Mouse (Mus musculus) midbrain, embryonic 14.5 days (tissue): ENCODE measurements around the gene Tmem39b. TPM values are rescaled to one million over a fixed set of nuclear protein-coding genes. Genes with fewer than 3 reads are reported as not detected.
"Not testable (repeated sequence)": the region's sequence is repeated elsewhere in the genome, so short reads cannot be mapped to it uniquely, and the experiment has no call there.

Experiments used
- ATAC-seq: fragments of 200-750 bp; cut with Nextera tagmentation; 2 replicates; pipeline ENCODE4 v1.8.0; 2017; ENCODE audit warnings: moderate number of reproducible peaks, moderate library complexity; ENCODE audit not compliant: low FRiP score, low TSS enrichment
- DNase-seq: peaks from one replicate; pipeline ENCODE4 v3.0.0-alpha.2; 2015
- H3K27ac ChIP-seq: fragments of 300-500 bp; sonication (generic); replicated peaks from 2 replicates; pipeline ENCODE4 v1.5.1; 2014; ENCODE audit warnings: mild to moderate bottlenecking, low read depth, low read length, moderate library complexity
- H3K27me3 ChIP-seq: fragments of 300-500 bp; sonication (generic); 2 replicates; pipeline ENCODE4 v1.6.1; 2014; ENCODE audit warnings: low read length, control low read depth, mixed read lengths; ENCODE audit not compliant: control insufficient read depth, insufficient read depth
- H3K36me3 ChIP-seq: fragments of 300-500 bp; sonication (generic); 2 replicates; pipeline ENCODE4 v1.6.1; 2014; ENCODE audit warnings: low read length, control low read depth; ENCODE audit not compliant: control insufficient read depth, insufficient read depth
- H3K4me1 ChIP-seq: fragments of 300-500 bp; sonication (generic); 2 replicates; pipeline ENCODE4 v1.6.1; 2014; ENCODE audit warnings: mild to moderate bottlenecking, antibody characterized with exemption, low read length, control low read depth; ENCODE audit not compliant: control insufficient read depth, insufficient read depth
- H3K4me2 ChIP-seq: fragments of 300-500 bp; sonication (generic); 2 replicates; pipeline ENCODE4 v1.6.1; 2014; ENCODE audit warnings: mild to moderate bottlenecking, low read length, moderate library complexity
- H3K4me3 ChIP-seq: fragments of 300-500 bp; sonication (generic); replicated peaks from 2 replicates; pipeline ENCODE4 v1.5.1; 2014; ENCODE audit warnings: low read depth, low read length
- H3K9ac ChIP-seq: fragments of 300-500 bp; sonication (generic); replicated peaks from 2 replicates; pipeline ENCODE4 v1.6.1; 2014; ENCODE audit warnings: mild to moderate bottlenecking, low read length, moderate library complexity
- H3K9me3 ChIP-seq: fragments of 300-500 bp; sonication (generic); 2 replicates; pipeline ENCODE4 v1.6.1; 2016; ENCODE audit warnings: low read length, control low read depth, mixed read lengths; ENCODE audit not compliant: control insufficient read depth
- WGBS: fragments of 180-500 bp; shearing (Covaris S2); extraction: QIAGEN DNeasy Blood & Tissue Kit; methylation state at CpG from one replicate; pipeline ENCODE4 v1.1.7; 2014; 5-methylcytosine and 5-hydroxymethylcytosine counted together
- polyA plus RNA-seq: library from polyadenylated mRNA; unstranded; fragments of >200 nt; fragmentation: Nextera tagmentation; extraction: Ambion mirVana; gene quantifications from 2 replicates; pipeline ENCODE4 v1.2.1, GENCODE M21; 2014

The Tmem39b gene
- polyA plus RNA-seq, 1 experiment from 2014 or later, result 43.5 TPM

- not testable (repeated sequence) for H3K9me3 ChIP-seq, H3K9ac ChIP-seq, ATAC-seq, DNase-seq, H3K27me3 ChIP-seq, H3K4me3 ChIP-seq, H3K4me2 ChIP-seq
- Histone ChIP-seq H3K36me3 (peaks cover 26% of the 10 kb centered on the region), H3K4me1 (peaks cover 26% of the 10 kb centered on the region), H3K27ac (peak overlapping the region; percentile 54)
- WGBS, result 93% methylated on average over 6 of the region's 6 CpGs
Measured at GRCm38 (mm10) chr4:129700661-129701060, 4.0 kb upstream of the Tmem39b start.

GRCm38 (mm10) chr4:129700216-129700615 is 3.6 kb upstream of the Tmem39b start:
- DNase-seq (no peak), ATAC-seq (no peak)
- Histone ChIP-seq H3K9me3 (no peaks in the 10 kb centered on the region), H3K9ac (no peak overlapping the region), H3K27ac (no peak overlapping the region), H3K4me1 (peaks cover 31% of the 10 kb centered on the region), H3K27me3 (no peaks in the 10 kb centered on the region), H3K36me3 (peaks cover 22% of the 10 kb centered on the region), H3K4me3 (no peak overlapping the region), H3K4me2 (no peak overlapping the region)
- 89% methylated on average over 1 of the region's 1 CpGs for WGBS

GRCm38 (mm10) chr4:129697191-129697590 is 553 bp upstream of the Tmem39b start:
- ATAC-seq, result no peak

GRCm38 (mm10) chr4:129695815-129696157 is 852 bp downstream of the Tmem39b start:
- WGBS, result 25% methylated on average over 6 of the region's 6 CpGs
- H3K4me2 ChIP-seq, result peak overlapping the region; percentile 65
- peak overlapping the region; percentile 73 for H3K9ac ChIP-seq
- DNase-seq, result no peak
- ATAC-seq, result no peak
- H3K36me3 ChIP-seq, result peaks cover 33% of the 10 kb centered on the region
- H3K9me3 ChIP-seq, result no peaks in the 10 kb centered on the region
- H3K27me3 ChIP-seq, result no peaks in the 10 kb centered on the region
- peak overlapping the region; percentile 98 for H3K27ac ChIP-seq
- H3K4me3 ChIP-seq, result peak overlapping the region; percentile 65
- H3K4me1 ChIP-seq, result peaks cover 15% of the 10 kb centered on the region

More at GRCm38 (mm10) chr4:129697191-129697590, 553 bp upstream of the Tmem39b start:
- Histone ChIP-seq H3K4me3 (peak overlapping the region; percentile 65), H3K9ac (peak overlapping the region; percentile 73), H3K9me3 (no peaks in the 10 kb centered on the region), H3K27ac (peak overlapping the region; percentile 98), H3K27me3 (no peaks in the 10 kb centered on the region), H3K36me3 (peaks cover 21% of the 10 kb centered on the region), H3K4me1 (peaks cover 22% of the 10 kb centered on the region), H3K4me2 (peak overlapping the region; percentile 66)
- 81% methylated on average over 7 of the region's 7 CpGs for WGBS
- DNase-seq, result peak; percentile 49

- no peak for ATAC-seq
- no peak overlapping the region for H3K27ac ChIP-seq
- no peak for DNase-seq
- no peaks in the 10 kb centered on the region for H3K4me1 ChIP-seq
- H3K9me3 ChIP-seq, result no peaks in the 10 kb centered on the region
- WGBS, result 92% methylated on average over 6 of the region's 6 CpGs
- H3K4me3 ChIP-seq, result no peak overlapping the region
- peaks cover 96% of the 10 kb centered on the region for H3K36me3 ChIP-seq
- H3K4me2 ChIP-seq, result no peak overlapping the region
- H3K9ac ChIP-seq, result no peak overlapping the region
- no peaks in the 10 kb centered on the region for H3K27me3 ChIP-seq
Measured at GRCm38 (mm10) chr4:129684531-129684930, 12.1 kb downstream of the Tmem39b start.

- DNase-seq (no peak), ATAC-seq (no peak)
- Histone ChIP-seq H3K9me3 (no peaks in the 10 kb centered on the region), H3K4me2 (no peak overlapping the region), H3K36me3 (peaks cover 94% of the 10 kb centered on the region), H3K9ac (no peak overlapping the region), H3K4me1 (no peaks in the 10 kb centered on the region), H3K4me3 (no peak overlapping the region), H3K27me3 (no peaks in the 10 kb centered on the region), H3K27ac (no peak overlapping the region)
- 86% methylated on average over 11 of the region's 11 CpGs for WGBS
Measured at GRCm38 (mm10) chr4:129683901-129684493, 12.6 kb downstream of the Tmem39b start.

- no peaks in the 10 kb centered on the region for H3K9me3 ChIP-seq
- H3K4me3 ChIP-seq, result no peak overlapping the region
- DNase-seq, result no peak
- H3K4me2 ChIP-seq, result no peak overlapping the region
- peaks cover 96% of the 10 kb centered on the region for H3K36me3 ChIP-seq
- ATAC-seq, result no peak
- H3K27me3 ChIP-seq, result no peaks in the 10 kb centered on the region
- 97% methylated on average over 11 of the region's 11 CpGs for WGBS
- no peak overlapping the region for H3K27ac ChIP-seq
- no peaks in the 10 kb centered on the region for H3K4me1 ChIP-seq
- H3K9ac ChIP-seq, result no peak overlapping the region
Measured at GRCm38 (mm10) chr4:129681837-129682236, 14.8 kb downstream of the Tmem39b start.

GRCm38 (mm10) chr4:129672878-129673449 is 23.7 kb downstream of the Tmem39b start:
- Histone ChIP-seq H3K4me3 (peak overlapping the region; percentile 81), H3K27me3 (no peaks in the 10 kb centered on the region), H3K36me3 (peaks cover 28% of the 10 kb centered on the region), H3K9ac (peak overlapping the region; percentile 90; the same call in 1 of the 2 replicates), H3K27ac (peak overlapping the region; percentile 90), H3K4me2 (peak overlapping the region; percentile 97), H3K9me3 (no peaks in the 10 kb centered on the region), H3K4me1 (peaks cover 5% of the 10 kb centered on the region; the same call in 1 of the 2 replicates)
- DNase-seq, result peak; percentile 2
- ATAC-seq, result 0 out of 2 replicates have a peak, but pooled peaks have one; percentile 46
- 11% methylated on average over 10 of the region's 10 CpGs for WGBS
